Mouse (Mus musculus) ovary, postnatal 10 days (tissue): ENCODE results near the gene Rora.

Source experiments
- DNase-seq: peaks from one replicate; pipeline ENCODE4 v3.0.0; 2022; ENCODE audit warnings: low spot score

Gene Rora

GRCm38 (mm10) chr9:69431863-69432555 is 778.4 kb downstream of the Rora start:
- no peak for DNase-seq

GRCm38 (mm10) chr9:69435194-69435593 is 781.6 kb downstream of the Rora start:
- no peak for DNase-seq

GRCm38 (mm10) chr9:69435662-69436061 is 782.1 kb downstream of the Rora start:
- no peak for DNase-seq
